Mouse (Mus musculus) testis, postnatal 14 days (tissue): ENCODE measurements at regions not wholly inside any gene's neighbourhood (a gene's known extent, or its start where the extent isn't known, plus 50 kb on each side); places are given as distances from the start of the nearest gene placed in this dataset.

Experiments used
- DNase-seq: peaks from one replicate; pipeline ENCODE4 v3.0.0; 2021; ENCODE audit warnings: low spot score

DNA sequence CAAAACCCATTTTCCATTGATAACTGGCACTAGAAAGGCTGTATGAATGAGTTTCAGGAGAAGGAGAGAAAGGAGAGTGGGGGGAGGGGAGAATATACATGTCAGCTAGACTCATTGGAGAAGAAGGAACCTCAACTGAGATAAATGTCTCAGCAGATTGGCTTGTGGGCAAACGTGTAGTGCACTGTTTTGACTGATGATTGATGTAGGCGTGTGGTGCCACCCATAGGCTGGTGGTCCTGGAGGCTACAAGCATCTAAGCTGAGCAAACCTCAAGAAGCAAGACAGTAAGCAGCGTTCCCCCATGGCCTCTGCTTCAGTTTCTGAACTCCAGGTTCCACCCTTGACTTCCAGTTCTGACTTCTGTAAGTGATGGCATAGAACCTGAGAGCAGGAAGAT is 121.8 kb upstream of the Rbms1 start:
- DNase-seq, result no peak

DNA sequence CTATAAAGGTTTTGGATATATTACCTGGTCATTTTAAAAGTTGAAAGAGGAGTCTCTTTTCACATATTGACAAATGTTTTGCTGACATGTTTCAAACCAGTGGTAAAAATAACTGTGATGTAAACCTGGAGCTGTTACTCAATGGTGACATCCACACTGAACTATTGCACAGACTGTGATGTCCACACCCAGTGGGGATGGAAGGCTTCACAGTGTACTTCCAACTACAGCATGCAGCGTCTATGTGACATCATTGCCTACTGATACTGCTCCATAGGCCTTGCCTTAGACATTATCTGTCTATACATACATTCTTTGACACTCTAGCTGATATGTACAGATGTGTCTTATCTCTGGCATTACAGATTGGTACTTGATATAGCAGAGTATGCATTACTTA is 120.1 kb upstream of the Rbms1 start:
- DNase-seq, result no peak

GRCm38 (mm10) chr2:61082640-61083039 is 119.6 kb upstream of the Rbms1 start:
- no peak for DNase-seq

GRCm38 (mm10) chr2:61080006-61080405 is 117.0 kb upstream of the Rbms1 start:
- no peak for DNase-seq

DNA sequence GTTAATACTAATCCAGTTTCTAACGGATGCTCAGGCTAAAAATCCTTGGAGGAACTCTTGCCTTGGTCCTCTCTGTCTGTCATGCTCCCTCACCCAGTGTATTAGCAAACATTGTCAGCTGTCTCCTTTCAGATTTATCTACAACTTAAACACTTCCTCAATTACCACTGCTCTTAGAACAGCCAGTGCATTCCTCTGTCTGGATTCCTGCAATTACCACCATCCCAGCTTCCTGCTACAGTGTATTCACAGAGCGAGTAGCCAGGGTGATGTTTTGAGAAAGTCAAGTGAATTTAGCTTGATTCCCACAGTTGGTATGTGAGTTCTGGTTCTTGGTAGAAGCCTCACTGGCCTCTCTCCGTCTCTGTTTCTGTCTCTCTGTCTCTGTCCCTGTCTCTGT is 108.0 kb upstream of the Rbms1 start:
- no peak for DNase-seq

DNA sequence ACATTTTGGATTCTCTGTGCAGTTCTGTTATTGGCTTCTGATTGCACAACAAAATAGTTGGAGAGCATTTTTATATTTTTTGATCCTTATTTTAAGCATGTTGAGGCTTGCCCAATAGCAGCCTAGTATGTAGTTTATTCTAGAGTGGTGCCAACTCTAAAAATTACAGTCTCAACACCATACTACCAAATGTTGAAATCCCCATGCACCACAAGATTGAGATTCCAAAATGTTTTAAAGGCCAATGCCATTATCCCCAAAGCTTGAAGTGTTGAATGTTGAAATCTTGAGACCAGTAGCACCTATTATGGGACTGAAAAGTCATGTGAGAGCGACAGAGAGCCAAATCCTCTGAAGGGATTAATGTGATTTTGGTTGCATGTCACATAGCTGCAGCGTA is 104.9 kb upstream of the Rbms1 start:
- no peak for DNase-seq

DNA sequence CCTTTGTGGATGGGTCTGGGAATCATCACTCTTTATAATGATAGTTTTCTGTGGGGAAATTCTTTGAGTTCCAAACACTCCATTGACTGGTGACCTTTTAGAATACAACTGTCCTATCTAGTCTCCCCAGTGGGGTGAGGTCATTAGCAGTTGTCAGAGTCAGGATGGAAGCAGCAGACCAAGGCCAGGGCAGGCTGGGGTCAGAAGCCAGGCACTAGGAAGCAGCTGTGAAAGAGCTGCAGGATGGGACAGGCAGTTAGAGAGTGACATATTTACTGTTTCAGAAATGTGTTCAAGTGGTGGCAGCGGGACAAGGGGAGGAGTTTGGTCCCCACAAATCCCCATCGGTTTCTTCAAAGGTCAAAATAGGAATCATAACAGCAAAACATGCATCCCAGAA is 99.1 kb upstream of the Rbms1 start:
- no peak for DNase-seq

DNA sequence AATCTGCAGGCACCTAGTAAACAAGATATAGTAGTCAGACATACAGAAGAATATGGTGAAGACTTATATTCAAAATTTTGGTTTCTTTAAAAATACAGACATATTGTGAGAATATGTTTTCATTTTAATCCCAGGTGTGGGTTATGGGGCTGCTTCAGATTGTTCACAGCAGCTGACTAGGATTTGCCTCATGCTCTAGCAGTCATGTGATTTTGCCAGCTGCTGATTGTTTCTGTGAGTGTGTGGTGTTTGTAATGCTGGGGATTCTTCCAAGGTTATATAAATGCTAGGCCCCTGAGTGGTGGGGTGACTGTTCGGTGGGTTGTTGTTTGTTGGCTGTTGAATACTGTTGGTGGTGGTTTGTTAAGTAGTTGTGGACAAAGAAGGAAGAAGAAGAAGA is 97.9 kb upstream of the Rbms1 start:
- DNase-seq, result no peak

GRCm38 (mm10) chr2:61058545-61059235 is 95.7 kb upstream of the Rbms1 start:
- DNase-seq, result no peak

DNA sequence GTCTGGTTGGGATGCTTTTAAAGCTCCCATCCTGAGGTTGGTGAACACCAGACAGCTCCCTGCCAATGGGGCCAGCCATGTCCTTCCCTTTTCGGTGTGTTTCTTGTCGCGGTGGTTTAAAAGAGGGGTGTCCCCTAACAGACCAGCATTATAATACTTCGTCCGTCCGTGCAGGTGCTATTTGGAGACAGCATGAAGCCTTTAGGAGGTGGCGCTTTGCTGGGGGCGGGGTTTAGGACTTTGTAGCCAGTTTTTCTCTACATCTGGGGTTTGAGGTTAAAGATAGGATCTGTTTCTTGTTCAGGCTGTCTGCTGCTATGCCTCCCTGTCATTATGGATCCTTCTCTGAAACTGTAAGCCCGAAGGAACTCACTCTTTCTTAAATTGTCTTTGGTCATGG is 89.3 kb upstream of the Rbms1 start:
- no peak for DNase-seq

GRCm38 (mm10) chr2:61051808-61052207 is 88.8 kb upstream of the Rbms1 start:
- DNase-seq, result no peak

DNA sequence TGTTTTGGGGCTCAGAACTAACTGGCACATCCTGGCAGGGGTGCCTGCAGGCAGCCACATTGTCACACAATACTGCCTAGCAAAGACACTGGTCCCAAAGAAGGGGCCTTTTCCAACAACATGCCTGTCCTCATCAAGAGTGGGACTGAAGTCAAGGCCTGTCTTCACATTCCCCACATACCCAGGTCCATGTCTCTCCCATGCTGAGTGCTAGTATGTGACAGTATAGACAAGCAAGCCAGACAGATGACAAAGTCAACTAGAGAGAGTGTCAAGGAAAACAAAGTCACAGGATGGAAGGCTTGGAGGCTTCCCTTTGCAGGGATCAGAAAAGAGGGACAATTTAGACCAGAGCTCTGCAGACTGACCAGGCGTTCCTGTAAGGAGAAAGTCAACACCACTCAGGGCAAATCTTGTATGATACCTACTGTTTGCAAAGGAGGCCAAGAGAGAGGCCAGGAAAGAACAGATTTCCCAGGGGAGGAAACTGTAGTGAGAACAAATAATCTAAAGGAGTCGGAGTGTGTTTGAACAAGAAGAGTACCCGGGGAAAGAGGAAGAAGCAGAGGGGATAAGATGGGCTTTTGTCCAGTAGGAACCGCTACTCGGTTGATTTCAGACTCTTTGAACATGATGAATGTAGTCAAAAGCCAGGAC is 83.2 kb upstream of the Rbms1 start:
- DNase-seq, result no peak

DNA sequence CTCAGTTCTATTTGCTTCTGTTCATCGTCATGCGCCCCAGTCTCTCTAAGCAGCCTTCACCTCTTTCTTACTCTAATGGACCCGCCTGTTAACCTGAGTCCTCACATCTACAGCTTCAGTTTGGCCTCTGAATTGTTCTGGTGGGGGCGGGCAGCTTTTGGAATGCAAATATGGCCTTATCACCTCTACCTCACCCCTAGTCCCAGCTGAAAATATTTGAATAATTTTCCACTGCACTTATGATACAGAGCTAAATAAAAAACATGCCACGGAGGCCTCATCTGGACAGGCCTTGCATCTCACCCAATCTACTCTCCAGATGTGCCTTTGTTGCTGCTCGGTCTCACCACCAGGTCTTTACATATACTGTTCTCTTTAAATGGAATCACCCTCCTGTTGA is 82.5 kb upstream of the Rbms1 start:
- DNase-seq, result no peak

DNA sequence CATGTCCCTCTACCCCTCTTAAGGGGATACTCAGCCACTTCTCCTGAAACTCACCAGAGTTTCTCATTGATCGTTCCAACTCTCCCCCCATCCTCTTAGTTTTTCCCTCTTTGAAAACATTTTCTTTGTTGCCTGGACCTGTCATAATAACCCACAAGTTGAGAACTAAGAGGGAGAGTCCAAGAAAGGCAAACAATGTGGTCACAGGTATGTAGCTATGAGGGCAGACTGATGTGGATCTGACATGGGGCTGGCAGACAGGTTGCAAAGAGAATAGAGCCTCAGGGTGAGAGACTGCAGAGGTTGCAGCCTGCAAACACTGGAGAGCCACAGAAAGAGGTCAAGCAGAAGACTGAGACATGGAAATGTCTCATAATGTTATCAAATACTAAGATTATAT is 69.9 kb upstream of the Rbms1 start:
- no peak for DNase-seq

DNA sequence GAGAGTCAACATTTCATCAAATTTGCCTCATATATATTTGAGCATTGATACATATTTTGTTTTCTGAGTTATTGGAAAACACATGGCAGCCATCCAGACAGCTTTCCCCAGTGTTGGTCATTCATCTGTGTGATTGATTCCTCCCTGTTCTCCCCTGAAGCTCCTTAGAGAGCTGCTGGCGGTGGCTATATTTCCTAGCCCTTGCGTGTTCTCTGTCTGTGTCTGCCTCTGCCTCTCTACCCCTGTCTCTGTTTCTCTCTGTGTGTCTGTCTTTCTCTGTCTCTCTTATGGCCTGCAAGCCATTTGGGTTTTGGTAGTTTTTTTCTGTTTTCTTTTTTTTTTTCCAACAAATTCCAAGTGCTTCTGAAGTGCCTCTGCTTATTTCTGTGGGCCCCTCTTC is 66.7 kb upstream of the Rbms1 start:
- DNase-seq, result no peak

DNA sequence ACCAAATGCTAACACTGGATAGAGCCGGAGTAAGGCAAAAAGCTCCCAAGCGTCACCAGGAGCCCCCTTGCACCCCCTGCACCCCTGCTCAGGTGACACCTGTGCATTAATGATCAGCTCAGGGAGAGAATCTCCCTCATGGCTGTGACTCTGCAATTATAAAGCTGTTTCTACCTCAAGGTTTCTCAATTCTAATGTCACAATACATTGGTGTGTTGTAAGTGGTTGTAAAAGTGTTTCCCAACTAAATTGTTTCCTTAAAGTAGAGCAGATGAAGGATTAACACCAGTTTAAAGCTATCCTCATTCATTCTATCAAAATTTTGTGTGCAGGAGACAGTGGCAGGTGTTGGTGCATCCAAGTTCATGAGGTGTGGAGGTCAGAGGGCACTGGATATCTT is 65.6 kb upstream of the Rbms1 start:
- DNase-seq, result no peak

- DNase-seq, result no peak
Measured at GRCm38 (mm10) chr2:61027686-61028085, 64.7 kb upstream of the Rbms1 start.

DNA sequence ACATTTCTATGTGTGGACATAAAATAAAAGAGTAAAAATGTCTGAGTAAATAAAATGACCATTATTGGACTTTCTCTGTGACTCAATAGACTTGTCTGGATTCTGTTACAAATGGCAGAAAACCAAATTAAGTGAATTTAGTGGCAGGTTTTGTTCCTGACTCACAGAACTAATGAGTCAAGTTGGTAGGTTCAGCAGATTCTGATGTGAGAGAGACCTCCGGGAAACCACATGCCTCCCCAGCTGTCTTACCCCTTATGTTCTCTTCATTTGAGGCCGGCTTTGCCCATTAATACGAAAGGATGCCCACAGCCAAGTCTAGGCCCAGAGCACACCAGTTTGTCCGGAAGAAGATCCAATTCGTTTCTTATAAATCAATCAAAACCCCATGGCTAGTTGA is 59.4 kb upstream of the Rbms1 start:
- DNase-seq, result no peak

DNA sequence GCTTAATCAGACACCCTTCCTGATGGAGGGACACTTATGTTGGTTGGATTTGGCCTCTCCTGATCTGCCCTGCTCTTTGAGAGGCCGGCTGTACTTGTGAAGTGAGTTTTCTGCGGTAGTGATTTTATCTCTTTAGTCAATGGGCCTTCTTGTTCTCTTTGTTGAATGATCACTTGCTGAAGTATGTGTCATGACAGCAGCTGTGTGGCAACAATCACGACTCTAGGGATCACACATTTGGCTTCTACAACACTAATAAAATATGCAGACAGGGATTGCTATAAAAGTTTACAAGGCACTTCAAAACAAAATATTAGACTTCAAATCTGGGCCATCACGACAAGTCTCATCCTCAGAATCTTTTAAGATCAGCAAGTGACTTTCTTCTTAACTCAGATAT is 57.8 kb upstream of the Rbms1 start:
- DNase-seq, result no peak

- no peak for DNase-seq
Measured at GRCm38 (mm10) chr2:61013006-61013405, 50.0 kb upstream of the Rbms1 start.
